Mouse (Mus musculus): ENCODE data around the gene Gcnt7. TPM values are rescaled to one million over a fixed set of nuclear protein-coding genes. Genes with fewer than 3 reads are reported as not detected.

The Gcnt7 gene
- total RNA-seq (2014; rRNA removed; ENCODE audit: low replicate concordance) (not detected in 2 replicates), polyA plus RNA-seq (2015; fragmentation: Nextera tagmentation; extraction: Ambion mirVana) (0.25 and 0.40 TPM in 2 replicates)

GRCm38 (mm10) chr2:172458496-172458895, at the start of gene Gcnt7:
Gene Gcnt7 (minus strand): TSS chr2:172458596.
- H3K36me3 ChIP-seq (replicated peaks; ENCODE audit: control insufficient read depth, insufficient read depth, low read length) = peaks cover 44% of the 10 kb centered on the region
- no peak within 1 kb of the TSS for H3K4me3 ChIP-seq (ENCODE audit: low read depth, low read length)
- TF ChIP-seq EP300 (IDR thresholded peaks at IDR 0.05; ENCODE audit: low read depth) (no peak), CTCF (IDR thresholded peaks at IDR 0.05; ENCODE audit: low read depth) (no peak)
- no peaks in the 10 kb centered on the region for H3K4me1 ChIP-seq (ENCODE audit: control insufficient read depth, insufficient read depth)
- no peak within 1 kb of the TSS for H3K4me2 ChIP-seq (ENCODE audit: low read depth, low read length)
- no peaks in the 10 kb centered on the region for H3K9me3 ChIP-seq (replicated peaks; ENCODE audit: control insufficient read depth, low read length)
- H3K27ac ChIP-seq (ENCODE audit: low read depth) = no peak within 1 kb of the TSS
- no peaks in the 10 kb centered on the region for H3K27me3 ChIP-seq (ENCODE audit: control insufficient read depth, insufficient read depth, low read length)
- no peak within 1 kb of the TSS for H3K9ac ChIP-seq (replicated peaks; ENCODE audit: low read depth, low read length)
- 82% methylated on average over 11 of the region's 11 CpGs for WGBS
- ATAC-seq (ENCODE audit: insufficient read depth, low read depth) (no peak), DNase-seq (ENCODE audit: low spot score) (no peak)

- H3K4me1 ChIP-seq (ENCODE audit: control insufficient read depth, insufficient read depth) = no peaks in the 10 kb centered on the region
- no peaks in the 10 kb centered on the region for H3K36me3 ChIP-seq (replicated peaks; ENCODE audit: control insufficient read depth, insufficient read depth, low read length)
- H3K27ac ChIP-seq (ENCODE audit: low read depth) = no peak overlapping the region
- H3K4me2 ChIP-seq (ENCODE audit: low read depth, low read length) = no peak overlapping the region
- no peak overlapping the region for H3K4me3 ChIP-seq (ENCODE audit: low read depth, low read length)
- no peaks in the 10 kb centered on the region for H3K9me3 ChIP-seq (replicated peaks; ENCODE audit: control insufficient read depth, low read length)
- TF ChIP-seq CTCF (IDR thresholded peaks at IDR 0.05; ENCODE audit: low read depth) = no peak
- TF ChIP-seq EP300 (IDR thresholded peaks at IDR 0.05; ENCODE audit: low read depth) = no peak
- DNase-seq (ENCODE audit: low spot score) (no peak), ATAC-seq (ENCODE audit: insufficient read depth, low read depth) (no peak)
- no peaks in the 10 kb centered on the region for H3K27me3 ChIP-seq (ENCODE audit: control insufficient read depth, insufficient read depth, low read length)
- WGBS = 77% methylated on average over 7 of the region's 7 CpGs
- no peak overlapping the region for H3K9ac ChIP-seq (replicated peaks; ENCODE audit: low read depth, low read length)
Observed at GRCm38 (mm10) chr2:172506121-172506520, 47.7 kb upstream of the Gcnt7 start.

GRCm38 (mm10) chr2:172502168-172502567, 43.8 kb upstream of the Gcnt7 start:
- Histone ChIP-seq H3K36me3 (replicated peaks; ENCODE audit: control insufficient read depth, insufficient read depth, low read length) (no peaks in the 10 kb centered on the region), H3K9ac (replicated peaks; ENCODE audit: low read depth, low read length) (no peak overlapping the region), H3K4me2 (ENCODE audit: low read depth, low read length) (no peak overlapping the region), H3K9me3 (replicated peaks; ENCODE audit: control insufficient read depth, low read length) (no peaks in the 10 kb centered on the region), H3K27me3 (ENCODE audit: control insufficient read depth, insufficient read depth, low read length) (no peaks in the 10 kb centered on the region), H3K27ac (ENCODE audit: low read depth) (no peak overlapping the region), H3K4me3 (ENCODE audit: low read depth, low read length) (no peak overlapping the region), H3K4me1 (ENCODE audit: control insufficient read depth, insufficient read depth) (no peaks in the 10 kb centered on the region)
- no peak for ATAC-seq (ENCODE audit: insufficient read depth, low read depth)
- DNase-seq (ENCODE audit: low spot score) = no peak
- WGBS = 55% methylated on average over 14 of the region's 14 CpGs
- TF ChIP-seq CTCF (IDR thresholded peaks at IDR 0.05; ENCODE audit: low read depth) (no peak), EP300 (IDR thresholded peaks at IDR 0.05; ENCODE audit: low read depth) (no peak)

GRCm38 (mm10) chr2:172501341-172501740, 42.9 kb upstream of the Gcnt7 start:
- no peak overlapping the region for H3K27ac ChIP-seq (ENCODE audit: low read depth)
- DNase-seq (ENCODE audit: low spot score) (peak; percentile 54), ATAC-seq (ENCODE audit: insufficient read depth, low read depth) (no peak)
- H3K9me3 ChIP-seq (replicated peaks; ENCODE audit: control insufficient read depth, low read length) = no peaks in the 10 kb centered on the region
- H3K9ac ChIP-seq (replicated peaks; ENCODE audit: low read depth, low read length) = no peak overlapping the region
- no peak for TF ChIP-seq EP300 (IDR thresholded peaks at IDR 0.05; ENCODE audit: low read depth)
- TF ChIP-seq CTCF (IDR thresholded peaks at IDR 0.05; ENCODE audit: low read depth) = peak; percentile 92
- H3K4me3 ChIP-seq (ENCODE audit: low read depth, low read length) = no peak overlapping the region
- no peaks in the 10 kb centered on the region for H3K27me3 ChIP-seq (ENCODE audit: control insufficient read depth, insufficient read depth, low read length)
- H3K36me3 ChIP-seq (replicated peaks; ENCODE audit: control insufficient read depth, insufficient read depth, low read length) = no peaks in the 10 kb centered on the region
- no peaks in the 10 kb centered on the region for H3K4me1 ChIP-seq (ENCODE audit: control insufficient read depth, insufficient read depth)
- no peak overlapping the region for H3K4me2 ChIP-seq (ENCODE audit: low read depth, low read length)
- WGBS = 2% methylated on average over 4 of the region's 4 CpGs

GRCm38 (mm10) chr2:172500752-172501316, 42.4 kb upstream of the Gcnt7 start:
- ATAC-seq (ENCODE audit: insufficient read depth, low read depth) = no peak
- 30% methylated on average over 7 of the region's 7 CpGs for WGBS
- no peaks in the 10 kb centered on the region for H3K36me3 ChIP-seq (replicated peaks; ENCODE audit: control insufficient read depth, insufficient read depth, low read length)

GRCm38 (mm10) chr2:172498823-172499222, 40.4 kb upstream of the Gcnt7 start:
- H3K27me3 ChIP-seq (ENCODE audit: control insufficient read depth, insufficient read depth, low read length) = no peaks in the 10 kb centered on the region
- no peaks in the 10 kb centered on the region for H3K36me3 ChIP-seq (replicated peaks; ENCODE audit: control insufficient read depth, insufficient read depth, low read length)
- H3K27ac ChIP-seq (ENCODE audit: low read depth) = no peak overlapping the region
- ATAC-seq (ENCODE audit: insufficient read depth, low read depth) (no peak), DNase-seq (ENCODE audit: low spot score) (no peak)
- H3K4me2 ChIP-seq (ENCODE audit: low read depth, low read length) = no peak overlapping the region
- WGBS = 43% methylated on average over 3 of the region's 3 CpGs
- no peak for TF ChIP-seq CTCF (IDR thresholded peaks at IDR 0.05; ENCODE audit: low read depth)
- no peak for TF ChIP-seq EP300 (IDR thresholded peaks at IDR 0.05; ENCODE audit: low read depth)
- H3K4me1 ChIP-seq (ENCODE audit: control insufficient read depth, insufficient read depth) = no peaks in the 10 kb centered on the region
- H3K9ac ChIP-seq (replicated peaks; ENCODE audit: low read depth, low read length) = no peak overlapping the region
- no peak overlapping the region for H3K4me3 ChIP-seq (ENCODE audit: low read depth, low read length)
- H3K9me3 ChIP-seq (replicated peaks; ENCODE audit: control insufficient read depth, low read length) = no peaks in the 10 kb centered on the region

More at GRCm38 (mm10) chr2:172500752-172501316, 42.4 kb upstream of the Gcnt7 start:
- Histone ChIP-seq H3K4me3 (ENCODE audit: low read depth, low read length) (no peak overlapping the region), H3K27ac (ENCODE audit: low read depth) (no peak overlapping the region), H3K27me3 (ENCODE audit: control insufficient read depth, insufficient read depth, low read length) (no peaks in the 10 kb centered on the region), H3K9me3 (replicated peaks; ENCODE audit: control insufficient read depth, low read length) (no peaks in the 10 kb centered on the region), H3K4me1 (ENCODE audit: control insufficient read depth, insufficient read depth) (no peaks in the 10 kb centered on the region), H3K9ac (replicated peaks; ENCODE audit: low read depth, low read length) (no peak overlapping the region), H3K4me2 (ENCODE audit: low read depth, low read length) (no peak overlapping the region)
- no peak for DNase-seq (ENCODE audit: low spot score)
- TF ChIP-seq CTCF (IDR thresholded peaks at IDR 0.05; ENCODE audit: low read depth) (no peak), EP300 (IDR thresholded peaks at IDR 0.05; ENCODE audit: low read depth) (no peak)
